Mouse (Mus musculus) midbrain, embryonic 13.5 days (tissue): ENCODE data around the gene Ptpn6. TPM values are rescaled to one million over a fixed set of nuclear protein-coding genes. Genes with fewer than 3 reads are reported as not detected.

ENCODE experiments used
- ATAC-seq: fragments of 200-750 bp; cut with Nextera tagmentation; 2 replicates; pipeline ENCODE4 v1.8.0; 2017; ENCODE audit warnings: mild to moderate bottlenecking, moderate TSS enrichment, moderate library complexity
- H3K27ac ChIP-seq: fragments of 300-500 bp; sonication (generic); 2 replicates; pipeline ENCODE4 v1.5.1; 2015; ENCODE audit warnings: inconsistent platforms, mild to moderate bottlenecking, moderate library complexity
- H3K27me3 ChIP-seq: fragments of 300-500 bp; sonication (generic); 2 replicates; pipeline ENCODE4 v1.6.1; 2015; ENCODE audit warnings: mild to moderate bottlenecking, inconsistent platforms
- H3K36me3 ChIP-seq: fragments of 300-500 bp; sonication (generic); 2 replicates; pipeline ENCODE4 v1.6.1; 2015; ENCODE audit warnings: mild to moderate bottlenecking, inconsistent platforms
- H3K4me1 ChIP-seq: fragments of 300-500 bp; sonication (generic); replicated peaks from 2 replicates; pipeline ENCODE4 v1.6.1; 2015; ENCODE audit warnings: inconsistent platforms
- H3K4me2 ChIP-seq: fragments of 300-500 bp; sonication (generic); replicated peaks from 2 replicates; pipeline ENCODE4 v1.6.1; 2015; ENCODE audit warnings: moderate library complexity, mild to moderate bottlenecking, inconsistent platforms
- H3K4me3 ChIP-seq: fragments of 300-500 bp; sonication (generic); replicated peaks from 2 replicates; pipeline ENCODE4 v1.5.1; 2015; ENCODE audit warnings: mild to moderate bottlenecking, inconsistent platforms
- H3K9ac ChIP-seq: fragments of 300-500 bp; sonication (generic); replicated peaks from 2 replicates; pipeline ENCODE4 v1.6.1; 2015; ENCODE audit warnings: mild to moderate bottlenecking, inconsistent platforms
- H3K9me3 ChIP-seq: fragments of 300-500 bp; sonication (generic); 2 replicates; pipeline ENCODE4 v1.6.1; 2016; ENCODE audit warnings: mild to moderate bottlenecking, inconsistent platforms
- WGBS: fragments of 180-500 bp; shearing (Covaris S2); methylation state at CpG from one replicate; pipeline ENCODE4 v1.1.7; 2015; 5-methylcytosine and 5-hydroxymethylcytosine counted together
- polyA plus RNA-seq: library from polyadenylated mRNA; unstranded; fragments of >200 nt; fragmentation: Nextera tagmentation; extraction: Ambion mirVana; gene quantifications from 2 replicates; pipeline ENCODE4 v1.2.1, GENCODE M21; 2015

The Ptpn6 gene
- polyA plus RNA-seq, 1 experiment from 2014 or later: 3.4 TPM

- no peaks in the 10 kb centered on the region for H3K36me3 ChIP-seq
- H3K4me1 ChIP-seq: peaks cover 26% of the 10 kb centered on the region
- peak overlapping the region; percentile 67 for H3K9ac ChIP-seq
- H3K27ac ChIP-seq: no peak overlapping the region
- ATAC-seq: peak; percentile 18
- peak overlapping the region; percentile 67 for H3K4me2 ChIP-seq
- peaks cover 5% of the 10 kb centered on the region; the same call in 1 of the 2 replicates for H3K27me3 ChIP-seq
- H3K9me3 ChIP-seq: no peaks in the 10 kb centered on the region
- peak overlapping the region; percentile 49 for H3K4me3 ChIP-seq
- WGBS: 17% methylated on average over 18 of the region's 19 CpGs
Observed at GRCm38 (mm10) chr6:124767920-124768703, 29.6 kb upstream of the Ptpn6 start.

- no peak overlapping the region for H3K27ac ChIP-seq
- ATAC-seq: no peak
- H3K4me2 ChIP-seq: peak overlapping the region; percentile 67; the same call in 1 of the 2 replicates
- H3K4me3 ChIP-seq: 0 out of 2 replicates have a peak overlapping the region, but pooled peaks have one; percentile 49
- H3K9ac ChIP-seq: peak overlapping the region; percentile 67; the same call in 1 of the 2 replicates
- H3K27me3 ChIP-seq: peaks cover 5% of the 10 kb centered on the region; the same call in 1 of the 2 replicates
- WGBS: 30% methylated on average over 4 of the region's 4 CpGs
- H3K9me3 ChIP-seq: no peaks in the 10 kb centered on the region
- H3K36me3 ChIP-seq: no peaks in the 10 kb centered on the region
- H3K4me1 ChIP-seq: peaks cover 26% of the 10 kb centered on the region
Observed at GRCm38 (mm10) chr6:124767536-124767919, 29.0 kb upstream of the Ptpn6 start.

GRCm38 (mm10) chr6:124765951-124766350, 27.4 kb upstream of the Ptpn6 start:
- H3K36me3 ChIP-seq: no peaks in the 10 kb centered on the region
- H3K27ac ChIP-seq: no peak overlapping the region
- H3K9me3 ChIP-seq: no peaks in the 10 kb centered on the region
- peaks cover 26% of the 10 kb centered on the region for H3K4me1 ChIP-seq
- no peak overlapping the region for H3K4me2 ChIP-seq
- ATAC-seq: no peak
- WGBS: 89% methylated on average over 7 of the region's 7 CpGs
- no peak overlapping the region for H3K4me3 ChIP-seq
- peaks cover 5% of the 10 kb centered on the region; the same call in 1 of the 2 replicates for H3K27me3 ChIP-seq
- no peak overlapping the region for H3K9ac ChIP-seq

- 3% methylated on average over 5 of the region's 5 CpGs for WGBS
- Histone ChIP-seq H3K4me1 (peaks cover 40% of the 10 kb centered on the region), H3K36me3 (no peaks in the 10 kb centered on the region), H3K9me3 (no peaks in the 10 kb centered on the region), H3K9ac (0 out of 2 replicates have a peak overlapping the region, but pooled peaks have one; percentile 44), H3K27ac (no peak overlapping the region), H3K4me2 (0 out of 2 replicates have a peak overlapping the region, but pooled peaks have one; percentile 79), H3K27me3 (no peaks in the 10 kb centered on the region), H3K4me3 (no peak overlapping the region)
- ATAC-seq: no peak
Observed at GRCm38 (mm10) chr6:124759259-124759658, 20.7 kb upstream of the Ptpn6 start.

- Histone ChIP-seq H3K36me3 (no peaks in the 10 kb centered on the region), H3K4me2 (peak overlapping the region; percentile 79; the same call in 1 of the 2 replicates), H3K4me3 (no peak overlapping the region), H3K27ac (peak overlapping the region; percentile 98), H3K9me3 (no peaks in the 10 kb centered on the region), H3K4me1 (peaks cover 44% of the 10 kb centered on the region), H3K27me3 (no peaks in the 10 kb centered on the region), H3K9ac (no peak overlapping the region)
- ATAC-seq: no peak
- 58% methylated on average over 2 of the region's 2 CpGs for WGBS
Observed at GRCm38 (mm10) chr6:124758849-124759232, 20.3 kb upstream of the Ptpn6 start.

- Histone ChIP-seq H3K9ac (peak overlapping the region; percentile 95; the same call in 1 of the 2 replicates), H3K4me3 (peak overlapping the region; percentile 84), H3K4me2 (peak overlapping the region; percentile 79), H3K36me3 (no peaks in the 10 kb centered on the region), H3K27me3 (no peaks in the 10 kb centered on the region), H3K9me3 (no peaks in the 10 kb centered on the region), H3K4me1 (peaks cover 51% of the 10 kb centered on the region), H3K27ac (peak overlapping the region; percentile 98)
- WGBS: 18% methylated on average over 5 of the region's 5 CpGs
- peak; percentile 12; the same call in 1 of the 2 replicates for ATAC-seq
Observed at GRCm38 (mm10) chr6:124757909-124758848, 19.7 kb upstream of the Ptpn6 start.

GRCm38 (mm10) chr6:124757351-124757880, 18.9 kb upstream of the Ptpn6 start:
- no peaks in the 10 kb centered on the region for H3K9me3 ChIP-seq
- peaks cover 55% of the 10 kb centered on the region for H3K4me1 ChIP-seq
- WGBS: 3% methylated on average over 5 of the region's 5 CpGs

GRCm38 (mm10) chr6:124756652-124757350, 18.3 kb upstream of the Ptpn6 start:
- Histone ChIP-seq H3K9me3 (no peaks in the 10 kb centered on the region), H3K4me1 (peaks cover 55% of the 10 kb centered on the region), H3K36me3 (no peaks in the 10 kb centered on the region; the same call in 1 of the 2 replicates), H3K27ac (peak overlapping the region; percentile 98), H3K9ac (peak overlapping the region; percentile 95), H3K4me2 (peak overlapping the region; percentile 79), H3K27me3 (no peaks in the 10 kb centered on the region), H3K4me3 (peak overlapping the region; percentile 84)
- peak; percentile 77 for ATAC-seq
- WGBS: under 1% methylated on average over 51 of the region's 54 CpGs

More at GRCm38 (mm10) chr6:124757351-124757880, 18.9 kb upstream of the Ptpn6 start:
- no peaks in the 10 kb centered on the region for H3K27me3 ChIP-seq
- no peaks in the 10 kb centered on the region; the same call in 1 of the 2 replicates for H3K36me3 ChIP-seq
- H3K9ac ChIP-seq: peak overlapping the region; percentile 95
- no peak for ATAC-seq
- peak overlapping the region; percentile 84 for H3K4me3 ChIP-seq
- H3K4me2 ChIP-seq: peak overlapping the region; percentile 79
- H3K27ac ChIP-seq: peak overlapping the region; percentile 98

- Histone ChIP-seq H3K4me2 (peak within 1 kb of the TSS; percentile 79), H3K4me1 (peaks cover 55% of the 10 kb centered on the region), H3K27me3 (no peaks in the 10 kb centered on the region), H3K4me3 (peak within 1 kb of the TSS; percentile 84), H3K9me3 (no peaks in the 10 kb centered on the region), H3K36me3 (no peaks in the 10 kb centered on the region; the same call in 1 of the 2 replicates), H3K27ac (peak within 1 kb of the TSS; percentile 98), H3K9ac (peak within 1 kb of the TSS; percentile 95)
- under 1% methylated on average over 51 of the region's 100 CpGs for WGBS
- peak; percentile 68 for ATAC-seq
Observed at GRCm38 (mm10) chr6:124755831-124756595, 17.5 kb upstream of the Ptpn6 start, which contains the start of the genes Gm45234 and Atn1. Gene Gm45234 (minus strand): TSS chr6:124756021. Gene Atn1 (minus strand): TSS chr6:124756524.

GRCm38 (mm10) chr6:124755306-124755705, 16.8 kb upstream of the Ptpn6 start:
- Histone ChIP-seq H3K4me1 (peaks cover 55% of the 10 kb centered on the region), H3K4me2 (peak overlapping the region; percentile 79), H3K27me3 (no peaks in the 10 kb centered on the region), H3K9me3 (no peaks in the 10 kb centered on the region), H3K36me3 (no peaks in the 10 kb centered on the region; the same call in 1 of the 2 replicates), H3K4me3 (peak overlapping the region; percentile 84), H3K9ac (peak overlapping the region; percentile 95), H3K27ac (peak overlapping the region; percentile 98)
- 0% methylated on average over 3 of the region's 3 CpGs for WGBS
- ATAC-seq: no peak
